Mouse (Mus musculus) layer of hippocampus, adult 9-11 months (tissue): ENCODE results near the gene D630023F18Rik.
A peak's percentile ranks its signal among the peaks of the same experiment; 100 is the strongest.

Experiments
- DNase-seq: peaks from one replicate; pipeline ENCODE4 v3.0.0; 2022

Gene D630023F18Rik

GRCm38 (mm10) chr1:65122574-65123372, at the start of gene D630023F18Rik:
D630023F18Rik (minus strand) TSS chr1:65123214.
- peak; percentile 25 for DNase-seq

- DNase-seq = no peak
These were observed 48.6 kb upstream of the D630023F18Rik start for GRCm38 (mm10) chr1:65171579-65171978.

GRCm38 (mm10) chr1:65169947-65170346, 46.9 kb upstream of the D630023F18Rik start:
- no peak for DNase-seq

- DNase-seq = no peak
These were observed 46.5 kb upstream of the D630023F18Rik start for GRCm38 (mm10) chr1:65169536-65169935.

DNA sequence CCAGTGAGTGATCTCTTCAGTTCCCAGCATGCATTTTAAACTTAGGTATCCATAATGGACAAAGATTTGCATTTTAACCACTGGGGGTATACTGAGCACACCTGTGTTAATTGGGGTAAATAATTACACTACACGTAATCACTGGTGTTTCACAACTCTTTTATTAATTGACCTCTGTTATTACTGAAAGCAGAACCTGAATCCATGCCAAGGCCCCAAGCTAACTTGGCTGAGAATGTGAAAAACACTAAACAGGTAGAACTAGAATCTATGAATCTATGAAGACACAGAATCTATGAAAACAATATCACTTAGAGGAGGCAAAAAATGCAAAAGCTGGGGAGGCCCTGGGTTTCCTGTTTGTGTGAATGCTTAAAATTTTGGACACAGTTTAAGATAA, 44.5 kb upstream of the D630023F18Rik start:
- DNase-seq = no peak

DNA sequence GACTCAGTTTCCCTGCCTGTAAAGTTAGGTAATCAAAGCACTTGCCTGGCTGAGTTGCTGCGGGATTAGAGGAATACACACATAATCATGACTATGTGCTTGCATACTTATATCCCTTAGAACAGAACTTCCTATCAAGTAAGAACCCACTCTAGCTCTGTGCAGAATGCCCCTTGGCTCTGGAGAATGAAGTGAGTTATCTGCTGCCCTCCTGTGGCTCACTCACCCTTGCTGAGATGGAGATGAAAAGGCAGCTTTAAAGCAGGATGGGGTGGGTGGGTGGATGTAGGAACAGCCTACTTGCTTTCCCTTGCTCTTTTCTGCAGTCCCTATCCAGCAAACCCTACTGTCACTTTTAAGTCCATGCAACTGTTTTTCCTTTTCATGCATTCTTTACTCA, 39.2 kb upstream of the D630023F18Rik start:
- DNase-seq = peak; percentile 23

GRCm38 (mm10) chr1:65156111-65156510, 33.1 kb upstream of the D630023F18Rik start:
- DNase-seq = no peak

DNA sequence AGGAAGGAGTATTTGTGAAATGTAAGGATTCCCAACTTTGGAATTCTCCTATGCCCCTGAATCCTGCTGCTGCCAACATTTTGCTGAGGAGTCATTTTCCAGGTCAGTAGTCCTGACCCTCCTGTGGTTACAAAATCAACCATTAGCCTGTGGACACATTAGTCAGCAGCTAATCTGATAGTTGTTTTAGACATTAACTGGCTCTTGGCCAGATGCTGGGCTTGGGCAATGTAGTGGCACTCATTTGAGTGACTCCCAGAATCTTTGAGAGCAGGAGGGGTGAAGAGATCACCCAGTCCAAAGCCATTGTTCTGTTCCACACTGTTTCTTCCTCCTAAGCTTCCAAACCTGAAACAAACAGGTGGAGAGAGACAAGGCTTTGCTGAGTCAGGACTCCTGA, 31.8 kb upstream of the D630023F18Rik start:
- DNase-seq = no peak

- no peak for DNase-seq
These were observed 25.0 kb upstream of the D630023F18Rik start for GRCm38 (mm10) chr1:65147971-65148370.

GRCm38 (mm10) chr1:65147326-65147725, 24.3 kb upstream of the D630023F18Rik start:
- no peak for DNase-seq

- DNase-seq = no peak
These were observed 23.6 kb upstream of the D630023F18Rik start for GRCm38 (mm10) chr1:65146601-65147000.

DNA sequence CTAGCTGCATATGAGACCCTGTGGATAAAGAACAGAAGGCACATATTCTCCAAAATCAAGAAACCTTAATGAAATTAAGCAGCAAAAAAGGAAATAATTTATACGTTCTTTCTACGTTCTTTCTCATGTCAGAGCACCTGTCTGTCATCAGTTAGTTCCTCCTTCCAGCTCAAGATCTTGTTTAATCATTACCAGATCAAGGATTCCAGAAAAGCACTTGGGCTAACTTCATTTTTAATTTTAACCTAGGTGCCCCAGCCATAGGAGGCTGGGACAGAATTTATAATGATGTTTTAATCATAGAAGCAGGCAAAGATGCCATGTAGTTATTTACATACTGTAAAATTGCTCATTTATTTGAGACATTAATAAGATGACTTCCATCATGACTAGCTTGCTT, 21.8 kb upstream of the D630023F18Rik start:
- DNase-seq = no peak

DNA sequence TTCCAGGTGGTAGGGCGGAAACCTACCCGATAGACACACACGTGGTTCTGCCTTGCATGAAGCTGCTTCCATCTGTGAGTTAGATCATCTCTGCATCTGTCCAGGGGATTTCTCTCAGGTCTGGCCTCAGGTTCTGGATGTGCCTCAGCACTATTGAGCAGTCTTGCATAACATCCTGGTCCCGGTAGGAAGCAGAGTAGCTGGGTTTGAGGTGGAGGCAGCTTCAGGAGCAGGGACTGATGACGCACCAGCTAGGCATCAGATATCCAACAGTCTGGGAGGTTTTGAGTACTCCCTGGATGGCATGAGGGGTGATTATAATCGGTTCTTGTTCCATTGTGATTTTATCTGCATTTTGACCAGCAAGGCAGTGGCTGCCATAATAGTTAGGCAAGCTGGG, 14.5 kb upstream of the D630023F18Rik start:
- peak; percentile 22 for DNase-seq

GRCm38 (mm10) chr1:65132833-65133232, 9.8 kb upstream of the D630023F18Rik start:
- no peak for DNase-seq

DNA sequence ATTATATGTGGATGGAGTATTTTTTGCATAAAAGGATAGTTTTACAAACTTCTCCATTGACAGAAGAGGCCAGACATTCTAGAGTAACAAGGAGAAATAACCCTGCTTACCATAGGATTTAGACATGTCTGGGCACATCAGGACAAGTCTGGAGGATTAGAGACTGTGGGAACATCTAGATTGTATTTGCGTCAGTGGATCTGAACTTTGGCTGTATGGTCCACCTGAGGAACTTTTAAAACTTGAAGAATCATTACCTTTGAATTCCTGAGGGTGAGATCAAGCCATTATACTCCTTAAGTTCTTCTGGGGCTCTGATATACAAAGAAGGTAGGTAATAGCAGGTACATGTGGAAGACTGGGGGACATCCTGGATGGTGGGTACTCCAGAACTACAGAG, 8.7 kb upstream of the D630023F18Rik start:
- no peak for DNase-seq

GRCm38 (mm10) chr1:65130226-65130625, 7.2 kb upstream of the D630023F18Rik start:
- no peak for DNase-seq

DNA sequence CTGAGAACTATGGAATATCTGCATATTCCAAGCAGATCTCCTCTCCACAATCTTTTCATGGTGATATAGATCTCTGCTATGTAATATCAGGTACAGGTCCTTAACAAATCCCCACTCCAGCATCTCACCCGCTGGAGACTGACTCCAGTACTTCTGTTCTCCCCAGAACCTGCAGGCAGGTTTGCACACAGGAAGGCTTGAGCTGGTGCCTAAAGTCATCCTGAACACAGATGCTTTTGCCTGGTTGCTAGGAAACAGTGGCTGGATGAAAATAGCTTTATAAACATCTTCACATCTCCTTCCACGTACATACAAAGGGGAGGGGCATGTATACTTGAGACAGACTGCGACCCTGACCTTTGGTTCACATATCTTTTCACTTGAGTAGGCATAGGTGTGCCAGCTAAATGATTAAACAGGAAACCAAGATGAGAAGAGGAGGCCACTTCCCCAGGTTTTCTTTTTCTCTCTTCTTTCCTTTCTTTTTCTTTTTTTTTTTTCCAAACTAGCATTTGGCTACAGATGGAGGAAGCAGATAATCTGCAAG, 6.7 kb upstream of the D630023F18Rik start:
- peak; percentile 36 for DNase-seq

DNA sequence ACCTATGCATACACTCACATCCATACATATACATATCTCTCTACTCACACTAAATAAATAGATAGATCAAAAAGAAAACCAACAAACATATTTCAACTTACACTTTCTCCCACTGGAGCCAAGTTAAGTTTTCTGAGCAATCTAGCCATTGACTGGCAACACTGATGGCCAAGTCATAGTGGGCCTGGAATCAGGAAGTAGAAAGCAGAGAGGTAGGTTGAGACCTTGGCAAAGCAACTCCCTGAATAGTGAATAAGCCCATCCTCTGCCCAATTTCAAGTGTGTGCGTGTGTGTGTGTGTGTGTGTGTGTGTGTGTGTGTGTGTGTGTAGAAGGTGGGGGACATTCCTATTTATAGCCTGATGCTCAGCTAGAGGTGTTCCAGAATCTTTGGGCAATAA, 3.6 kb downstream of the D630023F18Rik start, which contains the start of gene Gm28845:
Gene Gm28845, minus strand, starts transcription at position 121 of the 400 bp plus-strand sequence.
- DNase-seq = no peak

DNA sequence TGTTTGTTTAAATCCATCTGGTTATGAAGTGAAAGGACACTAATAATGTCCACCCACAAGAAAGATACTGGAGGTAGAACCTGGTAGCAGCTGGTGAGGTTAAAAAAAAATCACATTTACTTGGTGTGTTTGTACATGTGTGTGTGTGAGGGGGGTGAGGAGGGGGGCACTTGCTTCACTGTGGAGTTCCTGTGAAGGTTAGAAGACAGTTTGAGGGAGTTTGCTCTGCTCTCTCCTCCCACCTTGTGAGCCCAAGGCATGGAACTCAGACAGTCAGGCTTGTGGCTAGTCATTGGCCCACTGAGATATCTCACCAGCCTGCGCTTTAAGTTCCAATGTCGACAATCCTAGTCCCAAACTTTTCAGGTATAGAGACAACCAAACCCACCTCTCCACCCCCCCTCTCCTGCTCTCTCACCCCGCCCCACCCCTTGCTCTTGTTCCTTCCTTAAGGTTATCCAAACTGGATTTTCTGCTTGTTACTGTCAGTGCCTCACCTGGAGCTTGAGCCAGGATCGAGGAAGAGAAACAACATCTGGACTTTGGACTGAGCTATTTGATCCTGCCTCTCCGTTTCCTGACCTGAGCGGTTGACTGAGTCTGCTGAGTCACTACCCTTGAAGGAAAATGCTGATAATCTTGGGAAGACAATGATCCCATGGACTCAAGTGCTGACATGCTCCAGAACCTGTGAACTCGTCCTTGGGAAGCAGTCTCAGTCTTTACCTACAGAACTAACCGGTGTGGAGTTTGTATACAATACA, 4.7 kb downstream of the D630023F18Rik start:
- DNase-seq = no peak

- no peak for DNase-seq
These were observed 9.4 kb downstream of the D630023F18Rik start for GRCm38 (mm10) chr1:65113536-65114172.

- no peak for DNase-seq
These were observed 10.2 kb downstream of the D630023F18Rik start for GRCm38 (mm10) chr1:65112807-65113196.

DNA sequence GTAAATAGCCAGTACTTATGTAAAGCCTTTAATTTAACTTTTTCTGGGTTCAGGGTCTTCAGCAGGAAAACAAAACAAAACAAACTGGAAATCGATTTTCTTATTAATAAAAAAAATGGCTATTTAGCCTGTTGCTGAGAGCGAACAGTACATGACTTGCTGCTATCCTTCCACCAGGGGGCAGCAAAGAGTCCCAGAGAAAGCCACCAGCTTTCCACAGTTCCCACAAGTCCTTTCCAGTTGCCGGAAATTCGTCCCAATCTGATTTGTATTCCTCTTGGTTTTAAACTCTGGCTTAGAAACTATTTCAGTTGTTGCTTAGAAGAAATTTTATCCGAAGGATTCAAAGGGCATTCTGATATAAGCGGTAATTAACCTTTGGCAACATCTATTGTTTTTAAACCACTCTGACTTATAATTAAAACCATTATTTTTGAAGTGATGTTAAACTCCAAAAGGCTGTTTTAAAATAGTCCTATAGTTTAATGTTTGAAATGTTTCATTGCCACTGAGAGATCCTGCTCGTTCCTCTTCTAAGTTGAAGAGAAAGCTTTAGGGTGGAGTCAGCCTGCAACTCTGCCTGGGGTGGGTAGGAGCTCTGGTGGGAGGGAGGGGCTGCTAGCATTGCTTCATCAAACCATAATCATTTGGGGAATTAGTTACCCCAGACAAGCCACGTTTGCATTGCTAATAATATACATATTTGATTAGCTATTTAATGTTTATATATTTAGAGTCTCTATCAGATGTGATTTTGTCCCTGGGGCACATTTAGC, 10.8 kb downstream of the D630023F18Rik start:
- peak; percentile 59 for DNase-seq
